8 mouse cellular contexts compared by ENCODE assay signal in genomic region chr19:4711601-4712155, GRCm38 (mm10). TPM values are rescaled to one million over a fixed set of nuclear protein-coding genes. Genes with fewer than 3 reads are reported as not detected.
DNase-seq lines count a peak whose midpoint lies in the region; ATAC-seq and TF ChIP-seq lines count a peak whose summit lies in the region.

No protein-coding gene starts in this region.

- H3K4me3 ChIP-seq in heart, embryonic 10.5 days: peak overlapping the region; percentile 70
- H3K4me3 ChIP-seq in ES-Bruce4 (ENCODE audit: low read depth, low read length): peak overlapping the region; percentile 62
- peak overlapping the region; percentile 69 for H3K4me3 ChIP-seq in embryonic facial prominence, embryonic 11.5 days (ENCODE audit: low read depth, low read length)
- H3K4me3 ChIP-seq in limb, embryonic 12.5 days (replicated peaks): peak overlapping the region; percentile 66

- peak overlapping the region; percentile 72; the same call in 1 of the 2 replicates for H3K27ac ChIP-seq in heart, embryonic 10.5 days
- H3K27ac ChIP-seq in ES-Bruce4 (ENCODE audit: insufficient read depth, low read length): no peak overlapping the region
- H3K27ac ChIP-seq in embryonic facial prominence, embryonic 11.5 days (replicated peaks; ENCODE audit: low read depth, low read length): no peak overlapping the region; the same call in 1 of the 2 replicates
- H3K27ac ChIP-seq in limb, embryonic 12.5 days: no peak overlapping the region

- TF ChIP-seq CTCF in ES-Bruce4 (IDR thresholded peaks at IDR 0.05; ENCODE audit: low read depth, low read length): no peak

- TF ChIP-seq EP300 in ES-Bruce4 (IDR thresholded peaks at IDR 0.05; ENCODE audit: insufficient read depth, low read depth, low read length): 0 out of 2 replicates have a peak, but pooled peaks have one; percentile 49

- no peaks in the 10 kb centered on the region for H3K9me3 ChIP-seq in heart, embryonic 10.5 days
- no peaks in the 10 kb centered on the region for H3K9me3 ChIP-seq in ES-Bruce4 (replicated peaks; ENCODE audit: control insufficient read depth, insufficient read depth, low read length, poor library complexity, severe bottlenecking)
- H3K9me3 ChIP-seq in embryonic facial prominence, embryonic 11.5 days (replicated peaks; ENCODE audit: control insufficient read depth, low read length): no peaks in the 10 kb centered on the region
- H3K9me3 ChIP-seq in limb, embryonic 12.5 days: no peaks in the 10 kb centered on the region

- H3K4me1 ChIP-seq in heart, embryonic 10.5 days: peaks cover 19% of the 10 kb centered on the region; the same call in 1 of the 2 replicates
- no peaks in the 10 kb centered on the region for H3K4me1 ChIP-seq in ES-Bruce4 (ENCODE audit: control insufficient read depth, insufficient read depth, low read length)
- H3K4me1 ChIP-seq in embryonic facial prominence, embryonic 11.5 days (ENCODE audit: control insufficient read depth, insufficient read depth, low read length): peaks cover 2% of the 10 kb centered on the region; the same call in 1 of the 2 replicates
- H3K4me1 ChIP-seq in limb, embryonic 12.5 days (replicated peaks): peaks cover 10% of the 10 kb centered on the region; the same call in 1 of the 2 replicates

- no peaks in the 10 kb centered on the region for H3K36me3 ChIP-seq in heart, embryonic 10.5 days
- H3K36me3 ChIP-seq in ES-Bruce4 (ENCODE audit: control insufficient read depth, insufficient read depth, low read length, poor library complexity, severe bottlenecking): no peaks in the 10 kb centered on the region
- H3K36me3 ChIP-seq in embryonic facial prominence, embryonic 11.5 days (replicated peaks; ENCODE audit: control insufficient read depth, insufficient read depth, low read depth, low read length): no peaks in the 10 kb centered on the region
- no peaks in the 10 kb centered on the region for H3K36me3 ChIP-seq in limb, embryonic 12.5 days

- no peak for TF ChIP-seq POLR2A in ES-Bruce4 (IDR thresholded peaks at IDR 0.05; ENCODE audit: insufficient read depth, low read length)

- intact Hi-C loops in heart, postnatal 25 days (cut with DNase I): no loop called here

- H3K9ac ChIP-seq in ES-Bruce4 (ENCODE audit: low read depth, poor library complexity, severe bottlenecking): peak overlapping the region; percentile 65
- peak overlapping the region; percentile 78 for H3K9ac ChIP-seq in embryonic facial prominence, embryonic 11.5 days (replicated peaks; ENCODE audit: low read length)
- H3K9ac ChIP-seq in limb, embryonic 12.5 days (replicated peaks): peak overlapping the region; percentile 75

- peak overlapping the region; percentile 99 for H3K4me2 ChIP-seq in embryonic facial prominence, embryonic 11.5 days (ENCODE audit: low read depth, low read length)
- H3K4me2 ChIP-seq in limb, embryonic 12.5 days: peak overlapping the region; percentile 100

- WGBS in heart, embryonic 10.5 days: under 1% methylated on average over 40 of the region's 65 CpGs
- WGBS in embryonic facial prominence, embryonic 11.5 days: 1% methylated on average over 41 of the region's 65 CpGs
- WGBS in limb, embryonic 12.5 days: under 1% methylated on average over 48 of the region's 65 CpGs

- peak; percentile 73 for ATAC-seq in embryonic facial prominence, embryonic 11.5 days (replicated peaks; ENCODE audit: insufficient number of reproducible peaks, low FRiP score, low TSS enrichment, low read depth)
- no peak for ATAC-seq in limb, embryonic 12.5 days (ENCODE audit: insufficient number of reproducible peaks, insufficient read depth, low FRiP score, low TSS enrichment, low read depth)

- DNase-seq in heart, embryonic 10.5 days (ENCODE audit: low spot score): peak; percentile 65
- no peak for DNase-seq in heart, postnatal 25 days (ENCODE audit: low spot score)
- DNase-seq in embryonic facial prominence, embryonic 11.5 days (ENCODE audit: low spot score): peak; percentile 64
- peak; percentile 44 for DNase-seq in retina, postnatal 7 days (ENCODE audit: low read depth, low spot score)
- no peak for DNase-seq in spleen, postnatal 10 days (ENCODE audit: low spot score in 2 of 2)
- no peak for DNase-seq in layer of hippocampus, adult 11-12 months (ENCODE audit: low spot score)

- H3K27me3 ChIP-seq in heart, embryonic 10.5 days (ENCODE audit: insufficient read depth, poor library complexity, severe bottlenecking): peaks cover 85% of the 10 kb centered on the region
- H3K27me3 ChIP-seq in ES-Bruce4 (ENCODE audit: control insufficient read depth, insufficient read depth, low read length, poor library complexity, severe bottlenecking): peaks cover 3% of the 10 kb centered on the region; the same call in 1 of the 2 replicates
- H3K27me3 ChIP-seq in embryonic facial prominence, embryonic 11.5 days (ENCODE audit: control insufficient read depth, insufficient read depth, low read length): peaks cover 12% of the 10 kb centered on the region; the same call in 1 of the 2 replicates
- H3K27me3 ChIP-seq in limb, embryonic 12.5 days: peaks cover 52% of the 10 kb centered on the region

RNA-seq across cellular contexts. Expression of gene Sptbn2, which starts 0.7 kb away (rescaled TPM):
- 0.57 and 1.6 TPM in 2 replicates for polyA plus RNA-seq in heart, embryonic 10.5 days (2016; fragmentation: Nextera tagmentation; extraction: Ambion mirVana)
- total RNA-seq in heart, postnatal 25 days (2021): under 1 TPM; 0.31 to 0.60 TPM
- polyA plus RNA-seq in ES-Bruce4 (2011; ENCODE audit: insufficient read depth, insufficient read length, low read depth, missing spikeins): 13.5 and 13.7 TPM in 2 replicates
- 5.3 and 5.4 TPM in 2 replicates for polyA plus RNA-seq in embryonic facial prominence, embryonic 11.5 days (2014; fragmentation: Nextera tagmentation; extraction: Ambion mirVana)
- polyA plus RNA-seq in limb, embryonic 12.5 days (2016; fragmentation: Nextera tagmentation; extraction: Ambion mirVana): 2.6 and 2.7 TPM in 2 replicates

RNA-seq across cellular contexts. Expression of gene Gm960, which starts 13.2 kb away (rescaled TPM):
- polyA plus RNA-seq in heart, embryonic 10.5 days (2016; fragmentation: Nextera tagmentation; extraction: Ambion mirVana): 2.1 and 2.2 TPM in 2 replicates
- not detected for total RNA-seq in heart, postnatal 25 days (2021)
- polyA plus RNA-seq in ES-Bruce4 (2011; ENCODE audit: insufficient read depth, insufficient read length, low read depth, missing spikeins): 0.32 and 0.87 TPM in 2 replicates
- 3.7 and 4.4 TPM in 2 replicates for polyA plus RNA-seq in embryonic facial prominence, embryonic 11.5 days (2014; fragmentation: Nextera tagmentation; extraction: Ambion mirVana)
- 5.6 and 6.9 TPM in 2 replicates for polyA plus RNA-seq in limb, embryonic 12.5 days (2016; fragmentation: Nextera tagmentation; extraction: Ambion mirVana)

RNA-seq across cellular contexts. Expression of gene Rbm4b, which starts 44.6 kb away (rescaled TPM):
- 44.8 and 59.1 TPM in 2 replicates for polyA plus RNA-seq in heart, embryonic 10.5 days (2016; fragmentation: Nextera tagmentation; extraction: Ambion mirVana)
- 1 to 10 TPM; 6.7 to 7.4 TPM for total RNA-seq in heart, postnatal 25 days (2021)
- 7.2 and 7.4 TPM in 2 replicates for polyA plus RNA-seq in ES-Bruce4 (2011; ENCODE audit: insufficient read depth, insufficient read length, low read depth, missing spikeins)
- polyA plus RNA-seq in embryonic facial prominence, embryonic 11.5 days (2014; fragmentation: Nextera tagmentation; extraction: Ambion mirVana): 110 and 116 TPM in 2 replicates
- polyA plus RNA-seq in limb, embryonic 12.5 days (2016; fragmentation: Nextera tagmentation; extraction: Ambion mirVana): 111 and 116 TPM in 2 replicates

Comparison
In these comparisons a context has a peak if more than half of its experiments do, and no peak if none do; other contexts are left out.
1. DNase-seq: peak in heart, embryonic 10.5 days (single experiment), embryonic facial prominence, embryonic 11.5 days (single experiment) and retina, postnatal 7 days (single experiment); none in heart, postnatal 25 days (single experiment), spleen, postnatal 10 days (0 of 2) and layer of hippocampus, adult 11-12 months (single experiment).
2. Peak in every context shown above with its lines, with median percentiles within 50 percentile points of each other: H3K4me3 ChIP-seq and H3K9ac ChIP-seq.